Mouse (Mus musculus) ovary, postnatal 10 days (tissue): Measurements from ENCODE around the gene Ptpn7.
"Not testable (repeated sequence)": the region's sequence is repeated elsewhere in the genome, so short reads cannot be mapped to it uniquely, and the experiment has no call there.

Experiments
- DNase-seq: peaks from one replicate; pipeline ENCODE4 v3.0.0; 2022; ENCODE audit warnings: low spot score

The Ptpn7 gene

GRCm38 (mm10) chr1:135132473-135132872, at the start of gene Ptpn7:
Gene Ptpn7, plus strand, starts transcription at chr1:135132700.
- no peak for DNase-seq

GRCm38 (mm10) chr1:135083465-135083864, 49.0 kb upstream of the Ptpn7 start:
- DNase-seq, result no peak

GRCm38 (mm10) chr1:135085296-135085871, 47.1 kb upstream of the Ptpn7 start:
- no peak for DNase-seq

- no peak for DNase-seq
Observed at GRCm38 (mm10) chr1:135086015-135086414, 46.5 kb upstream of the Ptpn7 start.

GRCm38 (mm10) chr1:135087414-135087813, 45.1 kb upstream of the Ptpn7 start:
- DNase-seq, result no peak

GRCm38 (mm10) chr1:135089626-135090025, 42.9 kb upstream of the Ptpn7 start:
- no peak for DNase-seq

GRCm38 (mm10) chr1:135090914-135091313, 41.6 kb upstream of the Ptpn7 start:
- no peak for DNase-seq

GRCm38 (mm10) chr1:135094723-135095122, 37.8 kb upstream of the Ptpn7 start:
- no peak for DNase-seq

GRCm38 (mm10) chr1:135095189-135095588, 37.3 kb upstream of the Ptpn7 start:
- DNase-seq, result no peak

GRCm38 (mm10) chr1:135096312-135096711, 36.2 kb upstream of the Ptpn7 start:
- DNase-seq, result no peak

GRCm38 (mm10) chr1:135097441-135097840, 35.1 kb upstream of the Ptpn7 start:
- DNase-seq, result no peak

- DNase-seq, result no peak
Observed at GRCm38 (mm10) chr1:135098441-135098840, 34.1 kb upstream of the Ptpn7 start.

GRCm38 (mm10) chr1:135100400-135100799, 32.1 kb upstream of the Ptpn7 start:
- no peak for DNase-seq

GRCm38 (mm10) chr1:135105124-135105523, 27.4 kb upstream of the Ptpn7 start, which contains the start of gene Lgr6:
Gene Lgr6, minus strand, starts transcription at chr1:135105276.
- no peak for DNase-seq

- DNase-seq, result no peak
Observed at GRCm38 (mm10) chr1:135105951-135106350, 26.5 kb upstream of the Ptpn7 start.

- no peak for DNase-seq
Observed at GRCm38 (mm10) chr1:135108611-135109010, 23.9 kb upstream of the Ptpn7 start.

GRCm38 (mm10) chr1:135110075-135110474, 22.4 kb upstream of the Ptpn7 start:
- DNase-seq, result peak; percentile 73

GRCm38 (mm10) chr1:135111271-135111670, 21.2 kb upstream of the Ptpn7 start:
- not testable (repeated sequence) for DNase-seq

GRCm38 (mm10) chr1:135112661-135113060, 19.8 kb upstream of the Ptpn7 start:
- no peak for DNase-seq

- DNase-seq, result no peak
Observed at GRCm38 (mm10) chr1:135124573-135125363, 7.7 kb upstream of the Ptpn7 start.

- no peak for DNase-seq
Observed at GRCm38 (mm10) chr1:135125990-135126389, 6.5 kb upstream of the Ptpn7 start.

GRCm38 (mm10) chr1:135126443-135127027, 6.0 kb upstream of the Ptpn7 start:
- no peak for DNase-seq

- DNase-seq, result no peak
Observed at GRCm38 (mm10) chr1:135128011-135128441, 4.5 kb upstream of the Ptpn7 start.
